Mouse (Mus musculus) liver, embryonic 13.5 days (tissue): ENCODE data around the gene Zfp990. TPM values are rescaled to one million over a fixed set of nuclear protein-coding genes. Genes with fewer than 3 reads are reported as not detected.

ENCODE experiments used
- polyA plus RNA-seq: library from polyadenylated mRNA; unstranded; fragments of >200 nt; fragmentation: Nextera tagmentation; extraction: Ambion mirVana; gene quantifications from 2 replicates; pipeline ENCODE4 v1.2.1, GENCODE M21; 2015

The Zfp990 gene
- polyA plus RNA-seq, 1 experiment from 2014 or later = not detected

Other genes starting within 250 kb of the Zfp990 start
- gene Tnfrsf8, start 195.6 kb upstream of the Zfp990 start, polyA plus RNA-seq = 0.06 TPM in 1 of 2 replicates, not detected in the other
- 2.1 and 2.2 TPM in 2 replicates for gene Gm13212, start 74.4 kb downstream of the Zfp990 start, polyA plus RNA-seq
- 0.03 TPM in 1 of 2 replicates, not detected in the other for gene Zfp980, start 159.9 kb downstream of the Zfp990 start, polyA plus RNA-seq